1 mouse cellular context compared by ENCODE assay signal in genomic region chr1:135755287-135755686, GRCm38 (mm10).
TF ChIP-seq lines count a peak whose summit lies in the region.

No protein-coding gene starts in this region.

TF ChIP-seq in CH12.LX, 34 proteins besides CTCF, POLR2A, EP300 and RAD21 (continued from another document):
- TF ChIP-seq MAX (IDR thresholded peaks at IDR 0.05; ENCODE audit: low read length) (0 out of 2 replicates have a peak, but pooled peaks have one; percentile 11), ETS1 (conservative IDR thresholded peaks at IDR 0.05; ENCODE audit: low read depth, low read length) (peak; percentile 58), MXI1 (IDR thresholded peaks at IDR 0.05; ENCODE audit: low read depth, low read length) (peak; percentile 30; the same call in 1 of the 2 replicates), NRF1 (IDR thresholded peaks at IDR 0.05; ENCODE audit: low read depth, low read length) (no peak), ELF1 (IDR thresholded peaks at IDR 0.05; ENCODE audit: low read depth, low read length) (peak; percentile 37; the same call in 1 of the 2 replicates), E2F4 (IDR thresholded peaks at IDR 0.05; ENCODE audit: insufficient replicate concordance, low read depth, low read length) (no peak), ZKSCAN1 (IDR thresholded peaks at IDR 0.05; ENCODE audit: borderline replicate concordance, low read depth, low read length) (no peak), USF1 (IDR thresholded peaks at IDR 0.05; ENCODE audit: low read depth, low read length) (no peak), HCFC1 (IDR thresholded peaks at IDR 0.05; ENCODE audit: low read depth, low read length) (no peak), SMC3 (IDR thresholded peaks at IDR 0.05; ENCODE audit: low read depth, low read length) (no peak), ZNF384 (IDR thresholded peaks at IDR 0.05; ENCODE audit: low read depth, low read length) (no peak), TCF12 (IDR thresholded peaks at IDR 0.05; ENCODE audit: low read depth, low read length) (0 out of 2 replicates have a peak, but pooled peaks have one; percentile 61), POLR2AphosphoS2 (IDR thresholded peaks at IDR 0.05; ENCODE audit: low read depth, low read length) (no peak), MAZ (IDR thresholded peaks at IDR 0.05; ENCODE audit: low read depth, low read length) (0 out of 2 replicates have a peak, but pooled peaks have one; percentile 32), GABPA (IDR thresholded peaks at IDR 0.05; ENCODE audit: insufficient replicate concordance, low read depth, low read length) (no peak), CHD2 (IDR thresholded peaks at IDR 0.05; ENCODE audit: low read length) (no peak), IRF4 (IDR thresholded peaks at IDR 0.05; ENCODE audit: low read depth, low read length) (peak; percentile 39)
